Comparison of ENCODE assay signal across 9 mouse cellular contexts in genomic region chr4:153907573-153907972, GRCm38 (mm10). TPM values are rescaled to one million over a fixed set of nuclear protein-coding genes. Genes with fewer than 3 reads are reported as not detected.
A peak's percentile ranks its signal among the peaks of the same experiment; 100 is the strongest.
DNase-seq lines count a peak whose midpoint lies in the region; ATAC-seq and TF ChIP-seq lines count a peak whose summit lies in the region.
"Had no signal": no experiment of that assay in that cellular context is flagged by ENCODE, and none has a peak within 500 bp of the region (broad histone marks: within the 10 kb centered on the region; RNA-seq: fewer than 3 reads in every experiment).

No protein-coding gene starts in this region.

- TF ChIP-seq POLR2A in lung, adult 2 months (IDR thresholded peaks at IDR 0.05; ENCODE audit: borderline replicate concordance, extremely low read depth, low read depth, low read length), result no peak

- no peaks in the 10 kb centered on the region for H3K36me3 ChIP-seq in embryonic facial prominence, embryonic 14.5 days (ENCODE audit: control insufficient read depth, insufficient read depth, low read length)
- H3K36me3 ChIP-seq in midbrain, embryonic 13.5 days, result no peaks in the 10 kb centered on the region
- H3K36me3 ChIP-seq: midbrain, embryonic 12.5 days had no signal

- no peak overlapping the region for H3K27ac ChIP-seq in embryonic facial prominence, embryonic 14.5 days (replicated peaks; ENCODE audit: low read depth, low read length)
- no peak overlapping the region for H3K27ac ChIP-seq in midbrain, embryonic 13.5 days
- H3K27ac ChIP-seq: midbrain, embryonic 12.5 days had no signal

- no peak overlapping the region for H3K9ac ChIP-seq in embryonic facial prominence, embryonic 14.5 days (ENCODE audit: low read depth, low read length)
- H3K9ac ChIP-seq in midbrain, embryonic 13.5 days (replicated peaks), result no peak overlapping the region
- H3K9ac ChIP-seq: midbrain, embryonic 12.5 days had no signal

- no peaks in the 10 kb centered on the region for H3K27me3 ChIP-seq in embryonic facial prominence, embryonic 14.5 days (replicated peaks; ENCODE audit: control insufficient read depth, insufficient read depth, low read length)
- H3K27me3 ChIP-seq in midbrain, embryonic 13.5 days, result peaks cover 8% of the 10 kb centered on the region; the same call in 1 of the 2 replicates

- DNase-seq in lung, adult 2 months, result peak; percentile 4
- DNase-seq in lung, adult 18-20 months, result no peak
- DNase-seq in adrenal gland, postnatal 36 days, result peak; percentile 31 to 51
- DNase-seq in embryonic facial prominence, embryonic 14.5 days (ENCODE audit: low spot score), result peak; percentile 72
- no peak for DNase-seq in frontal cortex, postnatal 25 days (ENCODE audit: low spot score in 2 of 2)
- DNase-seq in right cerebral cortex, postnatal 36 days (ENCODE audit: low spot score in 2 of 2), result no peak
- DNase-seq in spleen, adult 18-20 months, result no peak

- no peaks in the 10 kb centered on the region for H3K4me1 ChIP-seq in lung, adult 2 months (ENCODE audit: control insufficient read depth, insufficient read depth, low read length)
- no peaks in the 10 kb centered on the region for H3K4me1 ChIP-seq in embryonic facial prominence, embryonic 14.5 days (ENCODE audit: control insufficient read depth, insufficient read depth, low read length)
- H3K4me1 ChIP-seq in midbrain, embryonic 13.5 days (replicated peaks), result peaks cover 10% of the 10 kb centered on the region; the same call in 1 of the 2 replicates
- H3K4me1 ChIP-seq: midbrain, embryonic 12.5 days had no signal

- no peak for ATAC-seq in embryonic facial prominence, embryonic 14.5 days (ENCODE audit: low read depth)
- ATAC-seq in midbrain, embryonic 13.5 days, result 0 out of 2 replicates have a peak, but pooled peaks have one; percentile 27

- H3K9me3 ChIP-seq in embryonic facial prominence, embryonic 14.5 days (ENCODE audit: control insufficient read depth, low read length), result no peaks in the 10 kb centered on the region
- 0 out of 2 replicates have a peak, but pooled peaks cover 4% of the 10 kb centered on the region for H3K9me3 ChIP-seq in midbrain, embryonic 13.5 days
- H3K9me3 ChIP-seq: midbrain, embryonic 12.5 days had no signal

- 22% methylated on average over 11 of the region's 11 CpGs for WGBS in lung, adult 2 months
- WGBS in embryonic facial prominence, embryonic 14.5 days, result 15% methylated on average over 11 of the region's 11 CpGs
- 20% methylated on average over 11 of the region's 11 CpGs for WGBS in midbrain, embryonic 13.5 days

- no peak overlapping the region for H3K4me2 ChIP-seq in embryonic facial prominence, embryonic 14.5 days (ENCODE audit: low read depth, low read length)
- no peak overlapping the region for H3K4me2 ChIP-seq in midbrain, embryonic 13.5 days (replicated peaks)
- H3K4me2 ChIP-seq: midbrain, embryonic 12.5 days had no signal

- H3K4me3 ChIP-seq in lung, adult 2 months (replicated peaks; ENCODE audit: extremely low read depth, low read depth, low read length), result no peak overlapping the region
- H3K4me3 ChIP-seq in embryonic facial prominence, embryonic 14.5 days (ENCODE audit: low read depth, low read length), result no peak overlapping the region
- no peak overlapping the region for H3K4me3 ChIP-seq in midbrain, embryonic 13.5 days (replicated peaks)
- H3K4me3 ChIP-seq: midbrain, embryonic 12.5 days had no signal

- no peak for TF ChIP-seq CTCF in lung, adult 2 months (IDR thresholded peaks at IDR 0.05; ENCODE audit: insufficient read depth, low read length)

RNA-seq across cellular contexts. Expression of gene A430005L14Rik, which starts 49.5 kb away (rescaled TPM):
- polyA plus RNA-seq in lung, adult 2 months (2012; rRNA removed), result 25.2 and 29.3 TPM in 2 replicates
- 10 to 100 TPM; 18.8 to 21.4 TPM for total RNA-seq in adrenal gland, postnatal 36 days (2021)
- polyA plus RNA-seq in embryonic facial prominence, embryonic 14.5 days (2014; fragmentation: Nextera tagmentation; extraction: Ambion mirVana), result 68.8 and 70.8 TPM in 2 replicates
- 68.2 and 78.9 TPM in 2 replicates for polyA plus RNA-seq in midbrain, embryonic 13.5 days (2015; fragmentation: Nextera tagmentation; extraction: Ambion mirVana)

Comparison
In these comparisons a context has a peak if more than half of its experiments do, and no peak if none do; other contexts are left out.
1. DNase-seq: peak in lung, adult 2 months (single experiment), adrenal gland, postnatal 36 days (2 of 2) and embryonic facial prominence, embryonic 14.5 days (single experiment); none in lung, adult 18-20 months (0 of 2), frontal cortex, postnatal 25 days (0 of 2), right cerebral cortex, postnatal 36 days (0 of 2) and spleen, adult 18-20 months (0 of 2).